Mouse (Mus musculus) inflammation-experienced regulatory T-cells, adult 16 weeks (primary cell): ENCODE measurements around the gene Zfp982. TPM values are rescaled to one million over a fixed set of nuclear protein-coding genes. Genes with fewer than 3 reads are reported as not detected.

Experiments used
- polyA plus RNA-seq: library from polyadenylated mRNA; unstranded; fragments of 100-300 nt; shearing (Covaris generic); gene quantifications from one replicate; pipeline ENCODE4 v1.2.1, GENCODE M21; 2017

Zfp982 gene
- 0.49 TPM for polyA plus RNA-seq

GRCm38 (mm10) chr4:147492117-147492516, at the start of gene Zfp982:
Gene Zfp982, plus strand, starts transcription at chr4:147492417.

GRCm38 (mm10) chr4:147539918-147540317, 47.7 kb downstream of the Zfp982 start, which contains the start of gene Gm16503:
Gene Gm16503, plus strand, starts transcription at chr4:147540218.

GRCm38 (mm10) chr4:147553071-147553470, 60.9 kb downstream of the Zfp982 start, which contains the start of gene Zfp985:
Gene Zfp985, plus strand, starts transcription at chr4:147553277.

Other genes starting within 250 kb of the Zfp982 start
- gene Zfp988, start 186.7 kb upstream of the Zfp982 start, polyA plus RNA-seq: 0.34 TPM
- not detected for gene Zfp978, start 131.1 kb upstream of the Zfp982 start, polyA plus RNA-seq
- gene Gm16503, start 47.8 kb downstream of the Zfp982 start, polyA plus RNA-seq: 0.26 TPM
- gene Zfp985, start 60.9 kb downstream of the Zfp982 start, polyA plus RNA-seq: 1.4 TPM
- 0.17 TPM for gene Zfp979, start 150.1 kb downstream of the Zfp982 start, polyA plus RNA-seq
- not detected for gene Zfp534, start 210.1 kb downstream of the Zfp982 start, polyA plus RNA-seq